Mouse (Mus musculus): ENCODE results near the gene Cdyl.
"Not testable (repeated sequence)": the region's sequence is repeated elsewhere in the genome, so short reads cannot be mapped to it uniquely, and the experiment has no call there.

The Cdyl gene

DNA sequence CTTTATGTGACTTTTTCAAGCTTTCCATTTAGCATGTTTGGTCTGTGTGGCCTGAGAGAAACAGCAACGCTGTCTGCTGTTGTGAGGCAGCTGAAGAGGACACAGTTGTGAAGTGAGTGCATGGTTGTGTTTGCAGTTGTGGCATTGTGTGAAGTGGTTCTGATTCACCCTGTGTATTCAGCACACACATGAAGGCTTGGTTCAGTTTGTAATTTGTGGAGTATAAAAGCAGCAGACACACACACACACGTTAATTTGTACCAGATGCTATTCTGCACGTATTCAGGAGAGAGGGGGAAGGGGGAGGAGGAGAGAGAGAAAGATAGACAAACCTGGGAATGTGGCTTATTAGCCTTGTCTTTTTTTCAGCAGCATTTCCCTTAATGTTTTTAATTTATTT lies 146.1 kb downstream of the Cdyl start:
- DNase-seq (ENCODE audit: low spot score), result peak; percentile 60

DNA sequence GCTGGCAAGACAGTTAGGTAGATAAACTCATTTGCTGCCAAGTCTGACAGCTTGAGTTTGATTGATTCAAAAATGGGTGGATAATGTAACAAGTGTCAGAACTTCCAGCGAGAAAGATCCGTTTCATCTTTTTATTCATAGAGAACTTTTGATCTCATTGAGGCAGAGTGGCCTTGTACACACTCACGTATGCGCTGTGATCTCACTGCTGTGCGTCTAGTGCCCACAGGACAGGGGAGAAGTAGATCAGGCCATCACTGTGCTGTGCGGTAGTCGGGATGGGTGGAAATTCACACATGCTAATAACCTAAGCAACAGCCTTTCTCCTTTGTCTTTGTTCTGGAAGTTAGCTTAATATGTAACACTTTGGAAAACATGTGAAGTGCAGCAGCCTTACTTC lies 146.5 kb downstream of the Cdyl start:
- no peak for DNase-seq (ENCODE audit: low spot score)

GRCm38 (mm10) chr13:35807016-35807415 lies 147.4 kb downstream of the Cdyl start:
- no peak for DNase-seq (ENCODE audit: low spot score)

DNA sequence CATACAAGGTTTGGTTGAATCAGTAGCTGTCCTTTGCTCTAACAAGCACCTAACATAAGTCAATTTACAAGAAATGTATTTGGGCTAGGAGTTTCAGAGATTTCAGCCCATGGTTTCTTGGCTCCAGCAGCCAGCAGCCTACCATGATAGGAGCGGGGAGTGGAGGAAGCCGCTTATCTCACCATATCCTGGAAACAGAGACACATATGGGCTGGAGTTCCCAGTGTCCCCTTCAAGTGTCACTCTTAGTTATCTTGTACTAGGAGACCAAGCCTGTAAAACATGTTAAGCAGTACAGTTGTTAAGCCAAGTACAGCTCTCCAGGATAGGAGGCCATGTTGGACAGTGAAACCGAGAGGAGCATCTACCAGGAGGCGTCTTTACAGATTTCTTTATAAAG lies 147.9 kb downstream of the Cdyl start:
- no peak for DNase-seq (ENCODE audit: low spot score)

DNA sequence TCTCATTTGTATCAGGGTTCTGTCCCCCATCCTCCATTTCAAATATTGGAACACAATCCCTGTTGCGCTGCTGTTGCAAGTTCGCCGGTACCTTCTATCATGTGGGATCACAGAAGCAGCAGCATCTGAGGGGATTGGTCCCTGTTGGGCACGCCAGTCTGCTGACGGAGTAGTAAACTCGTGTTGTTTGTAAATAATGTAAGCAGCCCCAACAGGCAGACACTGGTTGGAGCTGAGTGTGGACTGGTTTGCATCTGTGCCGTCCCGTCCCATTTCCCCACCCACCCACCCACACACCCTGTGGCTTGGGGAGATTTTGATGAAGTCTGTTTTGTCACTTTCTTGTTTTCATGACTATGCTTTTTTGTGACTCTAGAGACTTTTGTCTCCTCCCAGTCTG lies 148.3 kb downstream of the Cdyl start:
- DNase-seq (ENCODE audit: low spot score), result no peak

GRCm38 (mm10) chr13:35809252-35810159 lies 149.9 kb downstream of the Cdyl start:
- no peak for DNase-seq (ENCODE audit: low spot score)

DNA sequence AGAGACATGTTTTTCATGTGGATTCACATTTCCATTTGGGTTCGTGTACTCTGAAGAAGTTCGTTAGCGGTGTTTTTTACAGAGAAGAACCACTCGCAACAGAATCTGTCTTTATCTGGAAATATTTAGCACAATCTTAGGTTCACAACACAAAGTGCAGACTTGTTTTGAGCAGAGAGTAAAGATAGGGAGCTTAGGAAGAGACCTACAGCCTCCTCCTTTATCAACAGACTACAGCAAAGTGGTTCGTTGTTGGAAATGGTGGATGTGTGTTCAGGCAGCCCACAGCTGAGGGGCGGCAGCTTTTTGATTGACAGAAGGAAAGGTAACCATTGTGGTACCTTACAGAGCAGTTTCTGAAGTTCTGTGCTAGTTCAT lies 150.5 kb downstream of the Cdyl start:
- DNase-seq (ENCODE audit: low spot score), result no peak

- no peak for DNase-seq (ENCODE audit: low spot score)
Observed at GRCm38 (mm10) chr13:35811361-35812190, 151.9 kb downstream of the Cdyl start.

DNA sequence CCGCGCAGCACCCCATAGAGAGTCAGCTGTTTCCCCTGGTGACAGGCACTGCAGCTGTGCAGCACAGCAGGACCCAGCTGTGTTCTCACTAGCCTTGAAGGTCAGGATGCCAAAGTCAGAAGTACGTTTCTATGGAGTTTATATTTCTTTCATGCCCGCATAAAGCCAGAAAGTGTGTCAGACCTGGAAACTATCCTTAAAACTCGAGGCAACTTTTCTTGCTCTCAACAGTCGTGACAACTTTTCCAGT lies 152.5 kb downstream of the Cdyl start:
- DNase-seq (ENCODE audit: low spot score), result no peak

DNA sequence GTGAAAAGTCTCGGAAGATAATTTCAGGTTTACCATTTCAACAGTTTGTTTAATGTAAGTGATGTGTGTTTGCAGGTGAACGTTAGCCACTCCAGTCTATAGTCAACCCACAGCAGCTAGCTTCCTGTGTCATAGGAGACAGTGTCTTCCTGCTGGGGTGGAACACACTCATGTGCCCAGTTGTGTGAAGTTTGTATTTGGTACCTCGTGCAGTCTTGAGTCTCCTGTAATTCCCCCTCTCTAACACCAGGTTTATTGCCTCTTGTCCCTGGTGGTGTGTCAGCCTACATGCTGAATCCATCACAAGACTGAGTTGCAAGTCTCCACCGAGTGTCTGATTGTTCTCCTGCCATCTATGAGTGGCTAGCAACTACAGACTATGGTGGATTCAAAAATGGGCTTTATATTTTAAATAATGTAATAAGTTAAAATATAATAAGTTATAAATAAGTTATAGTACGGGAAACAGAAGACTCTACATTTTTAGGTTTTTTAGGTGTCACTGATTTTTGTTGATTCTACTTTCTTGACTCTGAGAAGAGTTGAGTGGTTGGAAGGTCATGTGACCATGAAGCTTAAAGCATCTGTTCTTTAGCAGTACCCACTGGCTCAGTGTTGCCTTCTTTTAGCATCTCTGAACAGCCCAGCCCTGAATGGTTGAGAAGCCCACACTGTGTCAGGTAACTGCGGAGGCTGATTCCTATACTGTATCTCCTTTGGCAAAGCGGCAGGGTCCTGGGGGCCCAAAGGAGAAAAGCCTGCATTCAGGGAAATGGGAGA lies 153.9 kb downstream of the Cdyl start:
- no peak for DNase-seq (ENCODE audit: low spot score)

DNA sequence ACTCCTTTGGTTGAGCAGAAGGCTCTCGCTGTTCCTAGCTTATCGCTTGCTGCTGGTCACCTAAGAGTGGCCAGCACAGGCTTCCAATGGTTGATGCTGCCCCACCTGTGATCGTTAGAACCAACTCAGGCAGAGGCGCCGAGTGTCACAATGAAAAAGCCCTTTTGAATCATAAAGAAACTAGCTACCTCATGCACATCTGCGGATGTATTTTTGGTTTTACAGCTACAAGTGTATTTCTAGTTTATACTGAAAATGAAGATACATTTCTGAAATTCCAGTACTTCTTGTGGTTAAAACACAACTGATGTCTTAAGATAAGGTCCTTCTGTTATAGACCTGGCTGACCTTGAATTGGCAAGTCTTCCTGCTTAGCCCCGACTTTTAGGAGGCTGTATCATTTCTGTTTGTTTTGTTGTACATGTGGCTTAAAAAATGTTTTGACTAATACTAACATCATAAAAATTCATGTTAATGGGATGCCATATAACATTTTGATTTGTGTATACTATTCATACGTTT lies 155.6 kb downstream of the Cdyl start:
- no peak for DNase-seq (ENCODE audit: low spot score)

GRCm38 (mm10) chr13:35815782-35816368 lies 156.2 kb downstream of the Cdyl start:
- DNase-seq (ENCODE audit: low spot score), result no peak

- DNase-seq (ENCODE audit: low spot score), result no peak
Observed at GRCm38 (mm10) chr13:35817626-35818025, 158.0 kb downstream of the Cdyl start.

GRCm38 (mm10) chr13:35818060-35818459 lies 158.4 kb downstream of the Cdyl start:
- no peak for DNase-seq (ENCODE audit: low spot score)

- DNase-seq (ENCODE audit: low spot score), result no peak
Observed at GRCm38 (mm10) chr13:35821821-35822454, 162.3 kb downstream of the Cdyl start.

GRCm38 (mm10) chr13:35822795-35823194 lies 163.2 kb downstream of the Cdyl start:
- no peak for DNase-seq (ENCODE audit: low spot score)

DNA sequence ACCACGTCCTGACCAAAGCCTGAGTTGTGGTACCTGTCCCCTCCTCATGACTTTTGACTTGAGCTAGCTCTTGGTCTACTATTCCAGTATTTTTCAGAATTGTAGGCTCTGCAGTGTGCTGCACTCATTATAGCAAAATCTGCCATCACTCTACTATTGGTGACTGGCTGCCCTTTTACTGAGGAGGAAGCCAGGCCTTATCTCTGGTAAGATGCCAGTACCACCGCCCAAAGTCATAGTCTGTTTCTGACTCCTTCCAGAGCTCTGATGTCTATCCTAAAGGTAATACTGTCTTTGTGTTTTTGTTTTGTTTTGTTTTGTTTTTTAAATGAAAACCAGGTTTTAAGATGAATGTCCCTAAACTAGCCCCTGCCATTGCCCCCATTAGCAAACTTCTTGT lies 166.0 kb downstream of the Cdyl start:
- DNase-seq (ENCODE audit: low spot score), result no peak

GRCm38 (mm10) chr13:35832676-35833075 lies 173.0 kb downstream of the Cdyl start:
- no peak for DNase-seq (ENCODE audit: low spot score)

DNA sequence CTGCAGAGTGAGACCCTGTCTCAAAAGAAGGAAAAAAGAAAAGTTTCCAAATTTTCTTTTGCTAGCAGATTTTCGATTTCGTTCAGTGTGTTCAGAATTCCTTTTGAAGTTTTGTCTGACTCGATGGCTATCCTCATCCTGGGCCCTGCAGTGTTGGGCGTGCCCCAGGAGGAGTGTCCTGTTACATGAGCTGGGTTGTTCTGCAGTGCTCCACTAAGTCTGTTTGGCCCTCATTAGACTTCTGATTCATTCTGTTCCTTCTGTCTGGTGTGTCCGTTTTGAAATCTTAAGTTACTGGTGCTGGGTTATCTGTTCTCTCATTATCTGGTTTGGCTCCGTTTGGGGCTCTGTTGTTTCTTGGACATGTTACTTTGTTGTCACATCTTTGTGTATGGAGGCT lies 174.3 kb downstream of the Cdyl start:
- no peak for DNase-seq (ENCODE audit: low spot score)

- no peak for DNase-seq (ENCODE audit: low spot score)
Observed at GRCm38 (mm10) chr13:35835669-35836068, 176.0 kb downstream of the Cdyl start.

DNA sequence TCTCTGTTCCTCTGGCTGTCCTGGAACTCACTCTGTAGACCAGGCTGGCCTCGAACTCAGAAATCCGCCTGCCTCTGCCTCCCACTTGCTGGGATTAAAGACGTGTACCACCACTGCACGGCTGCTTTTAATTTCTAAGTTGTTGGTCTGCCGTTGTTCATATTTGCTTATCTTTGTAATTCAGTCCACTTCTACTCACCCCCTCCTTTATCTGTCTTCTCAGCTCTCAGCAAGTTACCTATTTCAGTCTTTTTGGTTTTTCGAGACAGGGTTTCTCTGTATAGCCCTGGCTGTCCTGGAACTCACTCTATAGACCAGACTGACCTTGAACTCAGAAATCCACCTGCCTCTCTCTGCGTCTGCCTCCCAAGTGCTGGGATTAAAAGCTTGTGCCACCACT lies 176.9 kb downstream of the Cdyl start:
- DNase-seq (ENCODE audit: low spot score), result not testable (repeated sequence)

- DNase-seq (ENCODE audit: low spot score), result no peak
Observed at GRCm38 (mm10) chr13:35840102-35840501, 180.5 kb downstream of the Cdyl start.
